Mouse (Mus musculus): ENCODE measurements around the gene Gng12.

DNA sequence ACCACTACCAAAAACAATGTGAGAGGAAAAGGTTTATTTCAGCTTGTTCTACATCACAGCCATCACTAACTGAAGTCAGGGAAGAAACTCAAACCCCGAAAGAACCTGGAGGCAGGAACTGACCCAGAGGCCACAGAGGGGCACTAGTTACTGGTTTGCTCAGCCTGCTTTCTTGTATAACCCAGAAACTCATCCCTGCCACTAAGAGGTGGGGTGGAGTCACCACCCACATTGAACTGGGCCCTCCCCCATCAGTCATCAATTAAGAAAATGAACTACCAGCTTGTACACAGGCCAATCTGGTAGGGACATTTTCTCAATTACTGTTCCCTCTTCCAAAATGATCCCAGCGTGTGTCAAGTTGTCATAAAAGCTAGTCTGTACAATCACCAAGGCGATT lies 130.5 kb downstream of the Gng12 start:
- TF ChIP-seq CTCF (IDR thresholded peaks at IDR 0.05; ENCODE audit: low read depth, low read length): no peak
- no peak for TF ChIP-seq POLR2A (IDR thresholded peaks at IDR 0.05; ENCODE audit: insufficient read depth, low read length)
- TF ChIP-seq EP300 (IDR thresholded peaks at IDR 0.05; ENCODE audit: insufficient read depth, low read depth, low read length): no peak
